Mouse (Mus musculus) hindbrain, embryonic 13.5 days (tissue): Measurements from ENCODE around the gene Mcfd2. TPM values are rescaled to one million over a fixed set of nuclear protein-coding genes. Genes with fewer than 3 reads are reported as not detected.

ENCODE experiments used
- ATAC-seq: fragments of 200-750 bp; cut with Nextera tagmentation; 2 replicates; pipeline ENCODE4 v1.8.0; 2017; ENCODE audit warnings: moderate TSS enrichment; ENCODE audit not compliant: low FRiP score
- H3K27ac ChIP-seq: fragments of 300-500 bp; sonication (generic); 2 replicates; pipeline ENCODE4 v1.5.1; 2015; ENCODE audit warnings: inconsistent platforms, mild to moderate bottlenecking, moderate library complexity
- H3K27me3 ChIP-seq: fragments of 300-500 bp; sonication (generic); 2 replicates; pipeline ENCODE4 v1.6.1; 2015; ENCODE audit warnings: mild to moderate bottlenecking, inconsistent platforms
- H3K36me3 ChIP-seq: fragments of 300-500 bp; sonication (generic); 2 replicates; pipeline ENCODE4 v1.6.1; 2015; ENCODE audit warnings: mild to moderate bottlenecking, inconsistent platforms
- H3K4me1 ChIP-seq: fragments of 300-500 bp; sonication (generic); replicated peaks from 2 replicates; pipeline ENCODE4 v1.6.1; 2015; ENCODE audit warnings: inconsistent platforms
- H3K4me2 ChIP-seq: fragments of 300-500 bp; sonication (generic); 2 replicates; pipeline ENCODE4 v1.6.1; 2015; ENCODE audit warnings: inconsistent platforms, mild to moderate bottlenecking, moderate library complexity
- H3K4me3 ChIP-seq: fragments of 300-500 bp; sonication (generic); 2 replicates; pipeline ENCODE4 v1.5.1; 2015; ENCODE audit warnings: mild to moderate bottlenecking, inconsistent platforms
- H3K9ac ChIP-seq: fragments of 300-500 bp; sonication (generic); 2 replicates; pipeline ENCODE4 v1.6.1; 2015; ENCODE audit warnings: mild to moderate bottlenecking, inconsistent platforms
- H3K9me3 ChIP-seq: fragments of 300-500 bp; sonication (generic); 2 replicates; pipeline ENCODE4 v1.6.1; 2016; ENCODE audit warnings: inconsistent platforms
- WGBS: fragments of 180-500 bp; shearing (Covaris S2); methylation state at CpG from one replicate; pipeline ENCODE4 v1.1.7; 2015; 5-methylcytosine and 5-hydroxymethylcytosine counted together
- polyA plus RNA-seq: library from polyadenylated mRNA; unstranded; fragments of >200 nt; fragmentation: Nextera tagmentation; extraction: Ambion mirVana; gene quantifications from 2 replicates; pipeline ENCODE4 v1.2.1, GENCODE M21; 2015

Mcfd2 gene
- polyA plus RNA-seq, 1 experiment from 2014 or later = 50.9 TPM

DNA sequence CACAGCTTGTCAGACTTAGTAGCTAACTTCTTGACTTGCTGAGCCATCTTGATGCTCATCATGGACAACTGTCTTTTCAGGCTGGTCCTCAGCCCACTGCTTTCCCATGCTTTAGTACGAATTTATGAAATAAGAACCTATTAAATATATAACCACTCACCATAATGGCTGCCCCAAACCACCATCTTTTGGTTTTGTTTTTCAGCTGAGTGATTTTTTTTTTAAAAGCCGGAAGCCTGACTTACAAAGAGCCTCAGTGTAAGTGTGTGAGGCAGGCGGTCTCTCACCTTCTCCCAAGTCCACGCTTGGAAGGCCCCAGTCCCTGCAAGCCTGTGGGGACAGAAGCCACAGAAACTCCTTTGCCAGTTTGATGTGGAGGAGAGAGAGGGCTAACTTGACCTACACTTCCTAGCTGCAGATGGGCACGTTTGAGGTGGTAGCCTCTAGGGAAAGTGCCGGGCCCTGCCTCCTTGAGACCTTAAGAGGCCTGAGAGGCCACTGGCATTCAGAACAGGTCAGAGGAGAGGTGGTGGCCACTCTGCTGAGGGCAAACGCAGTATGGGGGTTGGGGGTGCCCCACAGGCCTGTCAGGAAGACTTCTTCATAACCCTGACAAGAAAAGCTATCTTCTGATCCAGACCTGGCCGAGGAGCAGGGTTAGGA, 20.9 kb upstream of the Mcfd2 start:
- H3K4me1 ChIP-seq = peaks cover 32% of the 10 kb centered on the region
- no peak overlapping the region for H3K4me3 ChIP-seq
- H3K27me3 ChIP-seq = peaks cover 44% of the 10 kb centered on the region
- 67% methylated on average over 8 of the region's 8 CpGs for WGBS
- no peak overlapping the region for H3K4me2 ChIP-seq
- no peaks in the 10 kb centered on the region for H3K36me3 ChIP-seq
- H3K27ac ChIP-seq = no peak overlapping the region
- H3K9ac ChIP-seq = no peak overlapping the region
- no peaks in the 10 kb centered on the region for H3K9me3 ChIP-seq
- no peak for ATAC-seq

- H3K4me3 ChIP-seq = no peak overlapping the region
- no peaks in the 10 kb centered on the region for H3K9me3 ChIP-seq
- 81% methylated on average over 23 of the region's 23 CpGs for WGBS
- no peak for ATAC-seq
- H3K4me2 ChIP-seq = no peak overlapping the region
- H3K27ac ChIP-seq = no peak overlapping the region
- peaks cover 39% of the 10 kb centered on the region for H3K4me1 ChIP-seq
- H3K27me3 ChIP-seq = peaks cover 51% of the 10 kb centered on the region
- H3K36me3 ChIP-seq = no peaks in the 10 kb centered on the region
- no peak overlapping the region for H3K9ac ChIP-seq
Observed at GRCm38 (mm10) chr17:87285731-87286465, 20.2 kb upstream of the Mcfd2 start.

DNA sequence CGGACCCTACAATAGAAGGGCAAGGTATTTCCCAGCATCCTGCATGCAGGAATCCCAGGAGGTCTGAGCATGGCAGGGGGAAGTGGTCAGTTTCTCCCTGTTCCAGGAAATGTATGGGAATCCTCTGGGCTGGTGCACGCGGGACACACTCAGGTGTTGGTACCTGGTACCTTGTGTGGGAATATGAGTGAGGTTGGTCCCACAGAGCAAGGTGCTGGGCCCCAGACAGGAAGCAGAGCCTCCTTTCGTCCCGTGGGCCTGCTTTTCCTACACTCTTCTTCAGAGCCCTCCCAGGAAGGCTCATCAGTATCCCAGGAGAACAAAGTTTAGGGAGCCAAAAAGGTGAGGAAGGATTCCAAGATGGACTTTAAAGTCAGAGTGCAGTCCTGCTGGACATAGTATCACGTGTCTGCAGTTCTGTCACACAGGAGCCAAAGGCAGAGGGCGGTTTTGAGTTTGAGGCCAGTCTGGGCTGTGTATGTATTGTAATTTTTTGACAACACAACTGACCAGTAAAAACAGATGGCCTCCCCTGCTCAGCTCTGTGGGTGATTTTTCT, 18.8 kb upstream of the Mcfd2 start:
- H3K4me1 ChIP-seq = peaks cover 48% of the 10 kb centered on the region
- peak overlapping the region; percentile 94 for H3K4me2 ChIP-seq
- no peaks in the 10 kb centered on the region for H3K9me3 ChIP-seq
- H3K36me3 ChIP-seq = no peaks in the 10 kb centered on the region
- H3K27ac ChIP-seq = no peak overlapping the region
- peaks cover 56% of the 10 kb centered on the region for H3K27me3 ChIP-seq
- peak overlapping the region; percentile 88; the same call in 1 of the 2 replicates for H3K9ac ChIP-seq
- peak overlapping the region; percentile 72 for H3K4me3 ChIP-seq
- 58% methylated on average over 7 of the region's 7 CpGs for WGBS
- no peak for ATAC-seq

GRCm38 (mm10) chr17:87283755-87284481, 18.2 kb upstream of the Mcfd2 start:
- H3K4me2 ChIP-seq = peak overlapping the region; percentile 94
- peak overlapping the region; percentile 72 for H3K4me3 ChIP-seq
- peaks cover 48% of the 10 kb centered on the region for H3K4me1 ChIP-seq
- H3K27ac ChIP-seq = no peak overlapping the region
- H3K27me3 ChIP-seq = peaks cover 56% of the 10 kb centered on the region
- WGBS = 6% methylated on average over 21 of the region's 21 CpGs
- peak overlapping the region; percentile 88 for H3K9ac ChIP-seq
- no peak for ATAC-seq
- no peaks in the 10 kb centered on the region for H3K36me3 ChIP-seq
- no peaks in the 10 kb centered on the region for H3K9me3 ChIP-seq

DNA sequence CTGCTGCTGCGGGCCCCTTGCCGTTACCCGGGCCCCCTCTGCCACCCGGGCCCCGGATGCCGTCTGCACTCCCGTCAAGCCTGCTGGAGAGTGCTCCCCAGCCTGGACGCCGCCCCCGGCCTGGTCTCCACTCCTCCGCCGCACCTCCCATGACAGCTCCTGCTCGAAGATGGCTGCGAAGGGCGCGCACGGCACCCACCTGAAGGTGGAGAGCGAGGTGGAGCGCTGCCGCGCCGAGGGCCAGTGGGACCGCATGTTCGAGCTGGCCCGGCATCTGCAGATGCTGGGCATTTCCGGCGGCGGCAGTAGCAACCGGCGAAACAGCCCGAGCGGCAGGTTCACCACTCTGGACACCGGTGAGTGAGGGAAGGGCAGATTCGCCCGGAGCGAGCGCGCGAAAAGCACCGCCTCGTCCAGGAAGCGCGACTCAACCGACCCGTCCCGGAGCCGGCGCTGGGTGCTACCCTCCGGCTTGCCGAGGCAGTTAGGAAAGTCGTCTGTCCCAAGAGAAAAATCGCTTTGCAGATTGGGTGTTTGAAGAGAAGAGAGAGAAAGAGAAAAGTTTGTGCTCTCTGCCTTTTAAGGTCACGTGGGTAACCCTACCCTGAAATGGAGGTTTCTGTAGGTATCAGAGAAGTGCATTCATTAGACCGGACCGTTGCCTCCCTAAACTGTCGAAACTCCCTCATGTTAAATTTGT, 17.5 kb upstream of the Mcfd2 start:
- H3K4me3 ChIP-seq = peak overlapping the region; percentile 72
- H3K27me3 ChIP-seq = peaks cover 52% of the 10 kb centered on the region
- peak overlapping the region; percentile 94 for H3K4me2 ChIP-seq
- H3K9ac ChIP-seq = peak overlapping the region; percentile 88
- peaks cover 45% of the 10 kb centered on the region for H3K4me1 ChIP-seq
- no peaks in the 10 kb centered on the region for H3K36me3 ChIP-seq
- H3K9me3 ChIP-seq = no peaks in the 10 kb centered on the region
- WGBS = under 1% methylated on average over 56 of the region's 56 CpGs
- peak overlapping the region; percentile 88 for H3K27ac ChIP-seq
- ATAC-seq = peak; percentile 68

DNA sequence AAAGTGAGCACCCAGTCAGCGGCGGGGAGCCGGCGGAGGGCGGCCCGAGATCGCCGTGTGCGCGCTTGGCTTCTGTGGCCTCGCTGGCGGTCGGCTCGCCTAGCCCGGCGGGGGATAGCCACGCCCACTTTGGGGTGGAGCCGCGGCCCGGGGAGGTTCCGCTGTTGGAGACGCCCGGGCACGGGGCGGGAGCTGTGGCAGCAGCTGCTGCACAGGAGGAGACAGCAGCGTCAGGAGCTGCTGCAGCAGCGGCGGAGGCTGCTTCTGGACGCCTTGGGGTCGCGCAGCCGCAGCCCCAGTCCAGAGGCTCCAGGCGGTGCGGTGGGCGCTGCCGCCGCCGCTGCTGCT, 16.9 kb upstream of the Mcfd2 start, which contains the start of gene Ttc7:
Ttc7 (plus strand) TSS at position 181 of the 348 bp plus-strand sequence.
- no peaks in the 10 kb centered on the region for H3K9me3 ChIP-seq
- ATAC-seq = peak; percentile 94
- H3K36me3 ChIP-seq = no peaks in the 10 kb centered on the region
- H3K27me3 ChIP-seq = peaks cover 51% of the 10 kb centered on the region
- peaks cover 42% of the 10 kb centered on the region for H3K4me1 ChIP-seq
- H3K4me3 ChIP-seq = peak within 1 kb of the TSS; percentile 72
- peak within 1 kb of the TSS; percentile 88 for H3K9ac ChIP-seq
- H3K27ac ChIP-seq = peak within 1 kb of the TSS; percentile 88
- H3K4me2 ChIP-seq = peak within 1 kb of the TSS; percentile 94
- WGBS = under 1% methylated on average over 29 of the region's 38 CpGs

- peak overlapping the region; percentile 88 for H3K27ac ChIP-seq
- ATAC-seq = peak; percentile 85
- WGBS = under 1% methylated on average over 44 of the region's 44 CpGs
- peak overlapping the region; percentile 94 for H3K4me2 ChIP-seq
- H3K4me3 ChIP-seq = peak overlapping the region; percentile 72
- peak overlapping the region; percentile 88 for H3K9ac ChIP-seq
- H3K9me3 ChIP-seq = no peaks in the 10 kb centered on the region
- peaks cover 42% of the 10 kb centered on the region for H3K4me1 ChIP-seq
- no peaks in the 10 kb centered on the region for H3K36me3 ChIP-seq
- H3K27me3 ChIP-seq = peaks cover 48% of the 10 kb centered on the region
Observed at GRCm38 (mm10) chr17:87282007-87282705, 16.4 kb upstream of the Mcfd2 start.

- ATAC-seq = no peak
- Histone ChIP-seq H3K9me3 (no peaks in the 10 kb centered on the region), H3K4me2 (no peak overlapping the region), H3K4me3 (no peak overlapping the region), H3K27me3 (peaks cover 7% of the 10 kb centered on the region; the same call in 1 of the 2 replicates), H3K27ac (no peak overlapping the region), H3K36me3 (no peaks in the 10 kb centered on the region), H3K9ac (no peak overlapping the region), H3K4me1 (peaks cover 8% of the 10 kb centered on the region; the same call in 1 of the 2 replicates)
- 64% methylated on average over 15 of the region's 15 CpGs for WGBS
Observed at GRCm38 (mm10) chr17:87275363-87276341, 9.9 kb upstream of the Mcfd2 start.

- Histone ChIP-seq H3K4me3 (no peak overlapping the region), H3K9me3 (no peaks in the 10 kb centered on the region), H3K27me3 (no peaks in the 10 kb centered on the region), H3K9ac (no peak overlapping the region), H3K4me1 (peaks cover 10% of the 10 kb centered on the region), H3K27ac (no peak overlapping the region), H3K36me3 (no peaks in the 10 kb centered on the region), H3K4me2 (no peak overlapping the region)
- WGBS = 68% methylated on average over 6 of the region's 6 CpGs
- no peak for ATAC-seq
Observed at GRCm38 (mm10) chr17:87269454-87269853, 3.7 kb upstream of the Mcfd2 start.

GRCm38 (mm10) chr17:87264927-87265791, 576 bp downstream of the Mcfd2 start:
- Histone ChIP-seq H3K9ac (peak overlapping the region; percentile 95), H3K36me3 (peaks cover 32% of the 10 kb centered on the region), H3K4me2 (peak overlapping the region; percentile 74), H3K27me3 (no peaks in the 10 kb centered on the region), H3K4me3 (peak overlapping the region; percentile 88), H3K27ac (peak overlapping the region; percentile 78), H3K9me3 (peaks cover 17% of the 10 kb centered on the region), H3K4me1 (peaks cover 21% of the 10 kb centered on the region)
- peak; percentile 88 for ATAC-seq
- 8% methylated on average over 26 of the region's 28 CpGs for WGBS
